ENCODE assay signal across 22 mouse cellular contexts in the genomic region with DNA sequence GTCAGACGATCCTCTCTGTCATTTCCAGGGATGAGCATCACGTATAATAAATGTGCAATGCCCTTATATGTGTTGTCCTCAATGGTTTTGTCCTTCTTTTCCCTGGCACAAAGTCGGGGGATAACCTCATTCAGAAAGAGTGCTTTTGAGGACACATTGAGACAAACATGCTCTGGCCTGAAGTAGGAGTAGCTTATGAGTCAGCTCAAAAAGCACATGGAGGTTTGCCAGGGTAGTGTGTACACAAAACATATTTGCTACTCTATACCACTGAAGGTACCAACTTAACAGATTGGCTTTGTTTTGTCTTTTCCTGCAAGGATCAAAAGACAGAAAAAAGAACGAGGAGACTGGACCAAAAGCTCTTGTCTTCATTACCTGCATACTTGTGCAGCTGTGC.
A peak's percentile ranks its signal among the peaks of the same experiment; 100 is the strongest.
DNase-seq lines count a peak whose midpoint lies in the region; ATAC-seq and TF ChIP-seq lines count a peak whose summit lies in the region.
"Had no signal": no experiment of that assay in that cellular context is flagged by ENCODE, and none has a peak within 500 bp of the region (broad histone marks: within the 10 kb centered on the region; RNA-seq: fewer than 3 reads in every experiment).

No protein-coding gene starts in this region.

- intact Hi-C loops in left cerebral cortex, postnatal 36 days (cut with DNase I) = loop anchor here (10.0 kb wide), 1 partner anchor 681 kb away; the partner anchor contains the start of gene Grid2

- no peak overlapping the region for H3K4me3 ChIP-seq in lung, postnatal 0 days (ENCODE audit: low read depth, low read length)
- H3K4me3 ChIP-seq: embryonic facial prominence, embryonic 15.5 days; erythroblast, embryonic 14.5 days; forebrain, embryonic 15.5 days; heart, adult 2 months; heart, embryonic 15.5 days; hindbrain, embryonic 13.5 days had no signal

- 61% methylated on average over 4 of the region's 4 CpGs for WGBS in lung, postnatal 0 days

- H3K9ac ChIP-seq in lung, postnatal 0 days (replicated peaks; ENCODE audit: low read depth) = no peak overlapping the region
- H3K9ac ChIP-seq: embryonic facial prominence, embryonic 15.5 days; forebrain, embryonic 15.5 days; heart, embryonic 15.5 days; hindbrain, embryonic 13.5 days had no signal

- H3K27ac ChIP-seq in lung, postnatal 0 days (ENCODE audit: low read length) = no peak overlapping the region
- H3K27ac ChIP-seq: embryonic facial prominence, embryonic 15.5 days; forebrain, embryonic 15.5 days; heart, adult 2 months; heart, embryonic 15.5 days; hindbrain, embryonic 13.5 days had no signal

- peak; percentile 11 to 13 for DNase-seq in left cerebral cortex, adult 18-20 months (ENCODE audit: low spot score in 2 of 2)
- DNase-seq in left cerebral cortex, postnatal 36 days (ENCODE audit: low spot score in 2 of 2) = no peak
- peak; percentile 21 for DNase-seq in lung, postnatal 0 days (ENCODE audit: low spot score)
- DNase-seq in lung, postnatal 25 days (ENCODE audit: low spot score) = no peak
- peak; percentile 23 for DNase-seq in urinary bladder, postnatal 14 days (ENCODE audit: low spot score)
- no peak for DNase-seq in urinary bladder, postnatal 10 days (ENCODE audit: low spot score)
- peak; percentile 6 for DNase-seq in telencephalon, adult 2 months (ENCODE audit: low read depth, low spot score)
- DNase-seq: adrenal gland, adult 2 months; adrenal gland, postnatal 25 days; cerebellum, adult 2 months; cerebellum, postnatal 14 days; embryo, embryonic 11 days; gastrocnemius, postnatal 14 days; heart, adult 2 months; heart, postnatal 14 days had no signal

- no peaks in the 10 kb centered on the region for H3K36me3 ChIP-seq in lung, postnatal 0 days (ENCODE audit: insufficient read depth, low read length)
- H3K36me3 ChIP-seq: embryonic facial prominence, embryonic 15.5 days; forebrain, embryonic 15.5 days; heart, embryonic 15.5 days; hindbrain, embryonic 13.5 days had no signal

- TF ChIP-seq CTCF in lung, postnatal 0 days (IDR thresholded peaks at IDR 0.05) = no peak

- no peaks in the 10 kb centered on the region for H3K9me3 ChIP-seq in lung, postnatal 0 days (ENCODE audit: low read length)
- H3K9me3 ChIP-seq: embryonic facial prominence, embryonic 15.5 days; forebrain, embryonic 15.5 days; heart, embryonic 15.5 days; hindbrain, embryonic 13.5 days had no signal

- ATAC-seq in lung, postnatal 0 days = no peak
- ATAC-seq in erythroid progenitor cell, adult 5-6 weeks (replicated peaks; ENCODE audit: low FRiP score, poor library complexity, severe bottlenecking) = no peak
- ATAC-seq: forebrain, embryonic 15.5 days had no signal

- no peaks in the 10 kb centered on the region for H3K4me1 ChIP-seq in lung, postnatal 0 days (ENCODE audit: insufficient read depth, low read depth, low read length)
- H3K4me1 ChIP-seq: embryonic facial prominence, embryonic 15.5 days; forebrain, embryonic 15.5 days; heart, embryonic 15.5 days; hindbrain, embryonic 13.5 days had no signal

- no peak for TF ChIP-seq EP300 in lung, postnatal 0 days (IDR thresholded peaks at IDR 0.05)

- no peaks in the 10 kb centered on the region for H3K27me3 ChIP-seq in lung, postnatal 0 days (replicated peaks; ENCODE audit: insufficient read depth, low read length)
- H3K27me3 ChIP-seq: embryonic facial prominence, embryonic 15.5 days; forebrain, embryonic 15.5 days; heart, embryonic 15.5 days; hindbrain, embryonic 13.5 days had no signal

- H3K4me2 ChIP-seq in lung, postnatal 0 days (replicated peaks; ENCODE audit: low read depth, low read length) = no peak overlapping the region
- H3K4me2 ChIP-seq: embryonic facial prominence, embryonic 15.5 days; forebrain, embryonic 15.5 days; heart, embryonic 11.5 days; heart, embryonic 15.5 days; hindbrain, embryonic 13.5 days had no signal

Comparison
In these comparisons a context has a peak if more than half of its experiments do, and no peak if none do; other contexts are left out.
1. DNase-seq: peak in left cerebral cortex, adult 18-20 months (2 of 2), lung, postnatal 0 days (single experiment), urinary bladder, postnatal 14 days (single experiment) and telencephalon, adult 2 months (single experiment); none in left cerebral cortex, postnatal 36 days (0 of 2), lung, postnatal 25 days (single experiment) and urinary bladder, postnatal 10 days (single experiment).